Mouse (Mus musculus) layer of hippocampus, postnatal 36 days (tissue): ENCODE data around the gene Bcas3. TPM values are rescaled to one million over a fixed set of nuclear protein-coding genes. Genes with fewer than 3 reads are reported as not detected.

Experiments
- DNase-seq, 2 experiments: peaks; one replicate each; pipeline ENCODE4 v3.0.0; 2022
- total RNA-seq, 2 experiments: library from RNA; stranded (reverse); gene quantifications; 2 replicates each; pipeline ENCODE4 v1.2.3; 2021

Gene Bcas3
- total RNA-seq, 2 experiments from 2014 or later = 64.9 to 69.2 TPM

- no peak for DNase-seq
Measured at GRCm38 (mm10) chr11:85380046-85380445, 27.1 kb downstream of the Bcas3 start.

GRCm38 (mm10) chr11:85382055-85382454 is 29.1 kb downstream of the Bcas3 start:
- peak; percentile 57 to 72 for DNase-seq

- DNase-seq = no peak
Measured at GRCm38 (mm10) chr11:85383975-85384821, 31.2 kb downstream of the Bcas3 start.

- DNase-seq = peak in 1 of 2 experiments; percentile 7
Measured at GRCm38 (mm10) chr11:85392179-85392863, 39.4 kb downstream of the Bcas3 start.

GRCm38 (mm10) chr11:85392864-85393220 is 39.9 kb downstream of the Bcas3 start:
- peak in 1 of 2 experiments; percentile 10 for DNase-seq

GRCm38 (mm10) chr11:85393990-85394389 is 41.0 kb downstream of the Bcas3 start:
- DNase-seq = no peak

GRCm38 (mm10) chr11:85395361-85395760 is 42.4 kb downstream of the Bcas3 start:
- no peak for DNase-seq

- no peak for DNase-seq
Measured at GRCm38 (mm10) chr11:85406531-85406930, 53.6 kb downstream of the Bcas3 start.

- DNase-seq = no peak
Measured at GRCm38 (mm10) chr11:85407700-85408099, 54.7 kb downstream of the Bcas3 start.

GRCm38 (mm10) chr11:85412319-85412718 is 59.4 kb downstream of the Bcas3 start:
- DNase-seq = no peak

- no peak for DNase-seq
Measured at GRCm38 (mm10) chr11:85414476-85414875, 61.5 kb downstream of the Bcas3 start.

GRCm38 (mm10) chr11:85427353-85427752 is 74.4 kb downstream of the Bcas3 start:
- DNase-seq = no peak

GRCm38 (mm10) chr11:85428227-85428626 is 75.3 kb downstream of the Bcas3 start:
- DNase-seq = peak in 1 of 2 experiments; percentile 5

GRCm38 (mm10) chr11:85430743-85431448 is 77.9 kb downstream of the Bcas3 start:
- DNase-seq = no peak

GRCm38 (mm10) chr11:85447375-85447774 is 94.4 kb downstream of the Bcas3 start:
- DNase-seq = no peak

GRCm38 (mm10) chr11:85453598-85454304 is 100.8 kb downstream of the Bcas3 start:
- DNase-seq = no peak

GRCm38 (mm10) chr11:85454305-85454682 is 101.3 kb downstream of the Bcas3 start:
- DNase-seq = no peak

- no peak for DNase-seq
Measured at GRCm38 (mm10) chr11:85461536-85461935, 108.6 kb downstream of the Bcas3 start.

GRCm38 (mm10) chr11:85469526-85469925 is 116.6 kb downstream of the Bcas3 start:
- peak in 1 of 2 experiments; percentile 31 for DNase-seq

GRCm38 (mm10) chr11:85470508-85470907 is 117.5 kb downstream of the Bcas3 start:
- DNase-seq = no peak

GRCm38 (mm10) chr11:85474326-85474725 is 121.4 kb downstream of the Bcas3 start:
- no peak for DNase-seq

- DNase-seq = no peak
Measured at GRCm38 (mm10) chr11:85482737-85483467, 129.9 kb downstream of the Bcas3 start.
